Mouse (Mus musculus) small intestine, adult 2 months (tissue): ENCODE results near the gene Triobp.

Experiments used
- CTCF ChIP-seq: fragments of 200-500 bp; IDR thresholded peaks from 2 replicates; pipeline ENCODE4 v1.5.1; 2012; ENCODE audit warnings: low read depth, mild to moderate bottlenecking, control low read depth, inconsistent platforms, low read length, moderate library complexity, mixed read lengths; ENCODE audit not compliant: insufficient replicate concordance, insufficient read length; ENCODE audit errors: extremely low read depth
- POLR2A ChIP-seq: fragments of 200-500 bp; IDR thresholded peaks from 2 replicates; pipeline ENCODE4 v1.6.1; 2012; ENCODE audit warnings: low read depth, mild to moderate bottlenecking, control low read depth, inconsistent platforms, low read length, moderate library complexity

GRCm38 (mm10) chr15:78926021-78926919, 21.3 kb upstream of the Triobp start, which contains the start of gene Lgals1:
- no peak for TF ChIP-seq CTCF
- TF ChIP-seq POLR2A: peak; percentile 41; the same call in 1 of the 2 replicates
